Mouse (Mus musculus) frontal cortex, postnatal 14 days (tissue): ENCODE results near the gene Tmx2.
"Not testable (repeated sequence)": the region's sequence is repeated elsewhere in the genome, so short reads cannot be mapped to it uniquely, and the experiment has no call there.

Experiments
- DNase-seq, 2 experiments: peaks; one replicate each; pipeline ENCODE4 v3.0.0; 2022; ENCODE audit warnings: low spot score in 2 of 2

The Tmx2 gene

DNA sequence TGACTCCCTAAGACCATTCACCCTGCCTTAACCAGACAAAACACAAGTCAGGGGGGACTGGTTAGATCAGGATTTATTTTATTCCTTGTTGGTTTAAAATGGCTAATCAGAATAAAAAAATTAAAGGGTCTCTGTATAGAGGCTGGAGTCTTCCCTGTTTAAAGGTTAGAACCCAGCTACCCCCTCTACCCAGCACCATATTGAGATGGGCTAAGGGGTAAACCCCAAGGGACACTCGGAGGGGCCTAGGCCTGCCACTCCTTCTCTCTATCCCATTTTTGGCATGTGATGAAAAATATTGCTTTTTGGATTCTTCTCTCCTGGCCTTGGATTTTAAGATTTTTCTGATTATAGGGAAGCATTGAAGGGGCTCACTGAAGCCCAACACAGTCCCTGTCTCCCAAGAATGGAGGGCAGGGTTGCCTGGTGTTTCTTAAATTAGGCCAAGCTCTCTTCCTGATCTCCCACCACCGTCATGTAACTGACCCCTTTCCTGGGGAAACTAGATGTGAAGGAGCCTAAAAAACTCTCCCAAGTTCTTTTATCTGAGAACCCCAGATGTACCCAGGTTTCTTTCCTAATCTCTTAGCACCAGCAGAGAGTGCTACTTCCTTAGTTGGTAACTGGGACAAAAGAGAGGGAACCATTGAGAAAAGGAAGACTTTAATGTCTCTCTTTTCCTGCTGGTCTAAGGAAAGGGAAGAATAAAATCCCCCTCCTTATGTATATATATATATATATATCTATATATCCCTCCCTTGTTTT, 9.3 kb upstream of the Tmx2 start:
- no peak for DNase-seq

DNA sequence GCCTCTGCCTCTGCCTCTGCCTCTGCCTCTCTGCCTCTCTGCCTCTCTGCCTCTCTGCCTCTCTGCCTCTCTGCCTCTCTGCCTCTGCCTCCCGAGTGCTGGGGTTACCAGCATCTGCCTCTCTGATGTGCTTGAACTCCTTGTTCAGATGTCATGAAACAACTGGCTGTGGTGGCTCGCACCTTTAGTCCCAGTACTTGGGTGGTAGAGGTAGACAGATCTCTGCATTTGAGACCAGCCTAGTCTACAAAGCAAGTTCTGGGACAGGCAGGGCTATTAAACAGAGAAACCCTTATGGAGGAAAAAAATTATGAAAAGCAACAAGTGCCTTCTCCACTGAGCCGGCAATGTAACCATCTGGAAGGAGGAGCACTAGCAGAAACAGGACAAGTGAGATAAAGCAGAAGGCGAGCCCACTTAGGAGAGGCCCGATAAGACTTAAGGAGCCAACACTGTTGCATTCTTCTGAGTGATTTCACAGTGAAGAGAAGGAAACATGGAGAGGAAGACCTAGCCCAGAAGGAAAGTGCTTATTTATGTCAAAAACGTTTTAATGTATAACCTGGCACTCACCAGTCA, 3.8 kb upstream of the Tmx2 start:
- no peak for DNase-seq

DNA sequence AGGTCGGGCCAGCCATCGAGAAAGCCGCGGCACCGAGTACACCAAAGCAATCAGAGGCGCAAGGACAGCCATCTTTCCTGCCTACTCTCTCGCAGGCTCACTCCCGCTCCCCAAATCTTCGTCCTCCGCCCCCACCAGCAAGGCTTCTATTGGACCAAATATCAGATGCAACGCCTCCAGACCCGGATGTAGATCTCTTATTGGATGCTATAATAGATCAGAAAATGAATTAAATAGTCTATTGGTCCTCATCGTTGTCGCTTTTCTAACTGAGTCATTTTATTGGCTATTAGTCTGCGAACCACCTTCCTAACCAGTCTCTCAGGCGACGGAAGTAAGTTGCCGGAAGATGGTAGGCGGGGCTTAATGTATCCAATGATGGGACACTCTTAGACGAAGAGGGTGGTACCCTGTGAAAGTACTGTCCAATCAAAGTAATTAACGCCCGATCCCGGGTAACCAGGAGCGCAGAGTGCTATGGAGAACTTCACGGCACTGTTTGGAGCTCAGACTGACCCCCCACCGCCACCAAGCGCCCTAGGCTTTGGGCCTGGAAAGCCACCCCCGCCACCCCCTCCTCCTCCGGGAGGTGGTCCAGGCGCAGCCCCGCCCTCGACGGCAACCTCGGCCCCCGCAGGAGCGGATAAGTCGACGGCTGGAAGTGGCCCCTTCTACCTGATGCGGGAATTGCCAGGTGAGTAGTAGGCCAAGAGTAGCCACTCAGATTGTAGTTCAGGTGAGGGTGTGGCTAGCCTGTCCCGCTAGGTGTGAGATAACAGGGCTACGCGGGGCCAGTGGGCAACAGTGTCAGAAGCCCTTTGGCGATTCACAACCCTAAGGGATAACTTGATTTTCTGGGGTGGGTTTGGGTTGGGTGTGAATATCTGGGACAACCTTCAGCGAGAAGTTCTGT, 716 bp downstream of the Tmx2 start, which contains the start of the genes Gm28635 and Med19:
Gene Gm28635, minus strand, starts transcription at position 74 of the 913 bp plus-strand sequence.
Gene Med19, plus strand, starts transcription at position 435 of the 913 bp plus-strand sequence.
- peak; percentile 88 to 95 for DNase-seq

DNA sequence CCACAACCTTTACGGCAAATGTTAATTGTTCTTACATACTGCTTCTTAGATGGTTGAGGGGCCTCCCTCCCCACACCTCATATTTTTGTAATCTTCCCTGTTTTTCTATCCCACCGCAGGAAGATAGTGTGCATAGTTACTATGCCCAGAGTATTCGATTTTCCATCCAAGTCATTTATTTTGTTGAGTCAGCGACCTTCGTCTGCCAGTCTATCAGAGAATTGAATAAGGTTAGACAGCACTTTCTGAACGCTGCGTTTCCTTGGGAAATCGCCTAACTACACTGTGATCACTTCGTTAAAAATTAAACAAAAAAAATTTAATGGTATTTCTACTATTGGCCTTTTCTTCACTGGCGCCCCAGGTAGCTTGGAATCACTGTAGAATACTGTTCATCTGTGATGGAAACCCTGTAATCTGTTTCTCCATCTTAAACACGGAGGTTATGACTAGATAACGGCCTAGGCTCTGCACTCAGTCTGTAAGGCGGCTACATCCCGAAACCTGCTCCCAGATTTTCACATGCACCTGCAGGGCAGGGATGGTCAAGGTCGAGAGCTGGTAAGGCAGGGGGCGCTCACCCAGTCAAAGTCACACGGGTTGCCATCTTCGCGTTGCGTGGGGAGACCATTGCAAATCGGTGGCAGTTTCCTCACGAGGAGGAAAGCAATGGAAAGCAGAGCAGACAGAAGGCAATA, 1.5 kb downstream of the Tmx2 start:
- DNase-seq: no peak

DNA sequence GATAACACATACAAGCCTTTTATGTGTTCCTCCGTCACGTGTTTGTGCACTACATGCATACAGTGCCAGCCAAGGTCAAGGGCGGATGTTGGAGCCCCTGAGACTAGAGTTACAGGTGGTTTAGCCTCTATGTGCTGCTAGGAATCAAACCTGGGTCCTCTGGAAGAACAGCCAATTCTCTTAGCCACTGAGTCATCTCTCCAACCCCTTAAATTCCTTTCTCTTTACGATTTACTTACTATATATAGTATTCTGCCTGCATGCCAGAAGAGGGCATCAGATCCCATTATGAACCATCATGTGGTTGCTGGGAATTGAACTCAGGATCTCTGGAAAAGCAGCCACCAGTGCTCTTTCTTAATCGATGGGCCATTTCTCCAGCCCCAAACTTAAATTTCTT, 7.4 kb downstream of the Tmx2 start:
- DNase-seq: not testable (repeated sequence)

DNA sequence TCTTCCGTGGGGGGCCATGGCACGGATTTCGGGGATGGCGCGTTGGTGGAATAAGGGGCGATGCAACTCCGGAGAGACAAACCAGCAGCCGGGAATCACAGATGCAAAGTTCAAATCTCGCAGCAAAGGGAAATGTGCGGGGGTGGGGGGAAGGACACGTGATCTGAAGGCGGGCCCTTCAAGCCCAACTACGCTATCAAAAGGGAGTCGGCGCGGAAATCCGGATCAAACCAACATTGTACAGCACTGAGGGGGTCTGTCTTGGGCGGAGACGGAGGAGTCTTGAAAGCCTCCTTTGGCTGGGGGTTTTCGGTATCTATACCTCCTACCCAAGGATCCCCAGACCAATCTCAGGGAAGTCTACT, 8.4 kb downstream of the Tmx2 start, which contains the start of gene Selenoh:
Gene Selenoh, minus strand, starts transcription at position 202 of the 365 bp plus-strand sequence.
- peak; percentile 87 for DNase-seq

DNA sequence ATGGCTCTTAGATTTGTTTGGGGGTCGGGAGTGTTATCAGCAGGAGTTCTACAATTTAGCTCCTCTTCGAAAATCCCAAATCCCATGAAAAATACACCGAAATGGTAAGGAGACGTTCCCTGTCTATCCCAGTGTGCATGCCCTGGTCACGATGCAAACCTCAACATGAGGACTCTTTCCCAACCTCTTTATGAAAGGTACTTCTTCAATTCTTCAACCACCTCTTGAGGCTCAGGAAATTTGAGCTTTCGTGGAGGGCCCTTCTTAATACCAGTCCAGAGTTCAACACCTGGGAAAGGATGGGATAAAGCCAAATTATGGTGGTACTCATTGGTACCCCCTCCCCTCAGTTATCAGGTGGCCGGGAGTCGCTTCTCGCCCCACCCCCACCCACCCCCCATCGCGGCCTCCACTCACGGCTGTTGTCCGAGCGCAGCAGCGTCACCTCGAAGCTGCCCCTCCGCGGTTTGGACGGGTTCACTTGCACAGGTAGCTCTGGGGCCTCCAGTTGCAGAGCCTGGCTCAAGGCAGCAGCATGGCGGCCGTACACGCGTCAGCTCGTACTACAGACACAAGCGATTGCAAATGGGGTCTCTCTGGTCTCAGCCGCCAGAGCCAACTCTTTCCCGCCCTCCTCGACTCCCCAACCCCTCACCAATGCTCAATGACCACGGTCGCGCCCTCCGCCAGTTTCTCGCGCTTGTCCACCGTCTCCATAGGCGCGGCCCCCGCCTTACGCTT, 8.9 kb downstream of the Tmx2 start:
- DNase-seq: no peak

DNA sequence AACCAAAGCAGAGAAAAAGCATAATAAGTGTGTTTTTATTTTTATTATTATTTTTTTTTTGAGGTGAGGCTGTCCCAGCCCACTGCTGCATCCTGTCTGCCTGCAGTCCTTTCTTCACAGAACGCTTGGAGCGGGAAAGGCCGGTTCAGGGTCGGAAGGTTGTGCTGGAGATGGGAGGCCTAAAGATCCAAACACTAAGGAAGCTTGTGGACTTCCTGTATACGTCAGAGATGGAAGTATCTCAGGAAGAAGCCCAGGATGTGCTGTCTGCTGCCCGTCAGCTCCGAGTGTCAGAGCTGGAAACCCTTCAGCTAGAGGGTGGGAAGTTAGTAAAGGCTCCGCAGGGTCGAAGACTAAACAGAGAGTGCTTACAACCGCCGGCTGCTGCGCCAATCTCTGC, 12.9 kb downstream of the Tmx2 start:
- DNase-seq: no peak

DNA sequence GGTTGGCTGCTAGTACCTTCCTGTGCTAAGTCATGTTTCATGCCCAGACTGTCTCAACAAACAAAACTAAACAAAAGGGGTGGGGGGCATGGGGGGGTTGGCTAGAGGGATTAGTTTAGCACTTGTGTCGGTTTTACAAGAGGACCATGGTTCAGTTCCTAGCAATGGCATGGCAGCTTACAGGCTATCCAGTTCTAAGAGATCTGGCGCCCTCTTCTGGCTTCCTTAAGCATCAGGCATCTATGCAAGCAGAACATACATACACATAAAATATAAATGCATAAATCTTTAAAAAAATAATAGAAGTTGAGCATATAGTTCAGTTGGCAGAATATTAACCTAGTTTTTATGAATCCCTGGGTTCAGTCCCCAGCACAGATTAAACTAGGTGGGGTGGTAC, 16.1 kb downstream of the Tmx2 start:
- DNase-seq: no peak

DNA sequence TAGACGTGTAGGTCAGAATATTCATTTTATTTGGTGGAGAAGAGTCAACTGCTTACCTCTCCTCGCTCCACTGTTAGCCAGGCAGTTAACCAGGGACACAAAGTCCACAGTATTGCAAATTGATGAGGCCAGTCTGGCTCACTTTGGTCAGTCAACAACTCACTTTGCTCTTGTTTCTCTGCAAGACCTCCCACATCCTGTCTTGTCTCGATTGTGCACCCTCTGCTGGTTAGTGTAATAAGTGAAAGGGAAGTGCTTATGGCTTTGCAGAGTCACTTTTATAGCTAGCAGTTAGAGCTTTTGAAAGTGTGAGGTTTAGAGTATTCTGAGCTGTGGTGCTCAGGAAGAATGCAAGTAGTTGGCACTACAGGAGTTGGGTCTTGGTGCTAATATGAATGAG, 18.7 kb downstream of the Tmx2 start:
- DNase-seq: no peak

DNA sequence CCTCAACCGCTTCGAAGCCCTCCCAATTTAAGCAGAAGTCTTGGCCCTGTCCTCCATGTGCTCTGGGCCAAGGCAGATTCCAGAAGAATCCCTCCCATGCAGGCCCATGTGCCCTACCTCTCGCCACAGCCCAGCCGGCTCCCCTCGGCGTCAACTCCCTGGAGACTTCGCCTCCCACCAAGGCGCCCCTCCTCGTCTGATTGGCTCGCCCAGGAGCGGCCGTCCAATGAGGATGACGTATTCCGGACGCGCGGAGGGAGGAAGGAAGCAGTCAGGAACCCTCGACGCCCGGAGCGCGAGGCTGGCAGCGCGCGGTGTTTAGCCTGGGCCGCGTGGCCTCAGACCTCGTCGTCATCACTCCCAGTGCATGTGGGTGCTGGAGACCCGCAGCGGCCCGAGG, 20.1 kb downstream of the Tmx2 start, which contains the start of gene Btbd18:
Gene Btbd18, plus strand, starts transcription at position 274 of the 400 bp plus-strand sequence.
- DNase-seq: no peak

DNA sequence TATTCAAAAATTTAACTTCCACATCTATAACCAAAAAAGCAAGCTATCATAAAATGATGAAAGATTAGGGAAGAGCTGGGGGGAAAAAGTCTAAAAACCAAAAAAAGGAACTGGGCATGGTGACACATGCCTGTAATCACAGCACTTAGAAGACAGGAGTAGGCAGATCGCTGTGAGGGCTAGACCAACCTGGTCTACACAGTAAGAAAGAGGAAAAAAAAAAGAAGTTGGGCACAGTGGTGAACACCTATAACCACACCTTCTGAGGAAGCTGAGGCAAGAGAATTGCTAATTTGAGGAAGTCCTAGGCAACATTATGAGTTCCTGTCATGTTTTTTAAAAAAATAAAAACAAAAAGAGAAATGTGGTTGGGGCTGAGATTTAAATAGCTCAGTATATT, 23.1 kb downstream of the Tmx2 start:
- no peak for DNase-seq

DNA sequence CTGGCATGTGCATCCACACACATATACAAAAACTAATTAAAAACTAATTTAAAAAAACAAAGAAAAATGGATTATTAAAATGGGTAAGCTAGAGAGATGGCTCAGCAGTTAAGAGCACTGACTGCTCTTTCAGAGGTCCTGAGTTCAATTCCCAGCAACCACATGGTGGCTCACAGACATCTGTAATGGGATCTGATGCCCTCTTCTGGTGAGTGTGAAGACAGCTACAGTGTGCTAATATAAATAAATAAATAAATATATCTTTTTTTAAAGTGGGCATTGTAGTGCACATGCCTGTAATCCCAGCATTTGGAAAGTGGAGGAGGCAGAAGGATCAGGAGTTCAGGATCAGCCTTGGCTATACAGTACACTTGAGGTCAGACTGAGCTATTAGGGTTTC, 25.6 kb downstream of the Tmx2 start:
- no peak for DNase-seq

DNA sequence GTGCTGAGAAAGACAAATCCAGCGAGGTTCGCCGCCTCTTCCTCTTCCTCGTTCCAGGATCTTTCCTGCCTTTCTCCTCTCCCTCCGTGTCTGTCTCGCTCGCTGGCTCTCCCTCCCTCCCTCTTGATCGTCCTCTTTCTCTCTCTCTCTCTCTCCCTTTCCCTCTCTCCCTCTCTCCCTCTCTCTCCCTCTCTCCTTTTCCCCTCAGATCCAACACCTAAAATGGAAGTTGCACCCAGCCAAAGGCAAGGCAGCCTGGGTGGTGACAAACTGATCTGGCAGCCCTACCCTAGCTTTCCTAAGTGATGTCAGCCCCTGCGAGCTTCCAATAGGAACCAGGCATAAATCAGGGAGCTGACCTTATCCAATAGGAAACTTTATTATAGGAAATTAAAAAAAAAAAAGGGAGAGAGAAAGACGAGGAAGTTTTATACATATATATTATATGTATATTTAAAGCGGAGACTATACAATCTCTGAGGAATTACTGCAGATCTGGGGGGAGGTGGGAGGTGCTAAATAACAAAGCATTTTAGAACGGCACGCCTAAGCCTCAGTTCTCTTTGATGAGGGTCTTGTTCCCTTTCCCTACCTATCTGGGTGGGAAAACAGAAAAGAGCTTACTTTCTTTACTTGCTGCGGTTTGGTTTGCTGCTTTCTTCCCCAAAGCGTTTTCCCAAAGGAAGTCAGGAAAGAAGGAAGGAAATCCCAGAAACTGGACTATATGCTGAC, 28.3 kb downstream of the Tmx2 start, which contains the start of gene Ctnnd1:
Gene Ctnnd1, minus strand, starts transcription at position 302 of the 732 bp plus-strand sequence.
- peak; percentile 75 to 82 for DNase-seq

DNA sequence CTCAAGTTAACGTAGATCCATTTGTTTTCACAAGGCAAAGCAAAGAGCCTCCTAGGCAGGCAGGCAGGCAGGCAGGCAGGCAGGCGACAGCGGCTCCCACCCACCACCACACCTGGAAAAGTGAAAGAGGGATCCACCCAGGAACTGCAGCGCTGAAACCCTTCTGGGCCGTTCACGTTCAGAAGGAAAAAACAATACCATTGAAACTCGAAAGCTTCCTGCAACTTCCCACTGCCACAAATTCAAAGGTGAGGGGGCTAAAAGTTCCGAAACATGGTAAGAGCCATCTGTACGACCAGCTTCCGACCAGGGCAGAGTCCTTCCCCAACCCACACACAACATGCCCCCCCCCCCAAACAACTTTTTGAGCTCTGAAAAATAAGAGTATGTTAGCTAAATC, 29.3 kb downstream of the Tmx2 start:
- no peak for DNase-seq

DNA sequence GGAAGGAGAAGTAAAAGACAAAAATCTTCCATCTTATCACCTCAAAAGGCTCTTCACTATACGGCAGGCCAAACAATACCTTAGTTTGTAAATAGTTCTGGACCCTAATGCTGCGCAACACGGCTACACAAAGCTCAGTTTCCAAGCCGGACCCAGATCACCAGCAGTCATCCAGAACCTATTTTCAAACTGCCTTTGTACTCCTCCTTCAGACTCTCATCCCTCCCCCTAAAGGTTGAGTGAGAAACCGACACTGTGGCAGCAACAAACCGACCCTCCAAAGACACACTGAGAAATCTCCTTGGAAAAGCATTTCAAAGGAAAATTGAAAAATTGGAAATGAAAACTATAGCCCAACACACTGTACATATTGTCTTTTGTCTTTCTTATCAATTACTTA, 30.6 kb downstream of the Tmx2 start:
- DNase-seq: no peak

DNA sequence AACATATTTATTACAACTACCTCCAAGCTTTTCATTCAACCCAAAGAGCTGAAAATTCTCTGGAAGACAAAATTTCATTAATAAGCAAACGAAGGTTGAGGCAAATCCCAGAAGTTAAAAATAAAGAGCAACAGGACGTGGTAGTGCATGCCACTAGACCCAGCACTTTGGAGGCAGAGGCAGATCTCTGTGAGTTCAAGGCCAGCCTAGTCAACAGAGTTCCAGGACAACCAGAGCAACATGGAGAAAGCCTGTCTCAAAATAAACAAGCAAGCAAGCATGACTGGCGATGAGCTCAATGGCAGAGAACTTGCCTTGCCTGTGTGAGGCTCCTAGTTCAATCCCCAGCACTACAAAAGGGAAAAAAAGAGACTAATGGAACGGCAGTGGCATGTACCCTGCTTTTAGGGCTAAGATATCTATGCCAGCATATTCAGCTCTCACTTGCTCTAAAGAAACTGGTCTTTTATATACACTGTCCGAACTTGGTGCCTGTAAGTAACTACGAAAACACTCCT, 31.8 kb downstream of the Tmx2 start:
- no peak for DNase-seq

DNA sequence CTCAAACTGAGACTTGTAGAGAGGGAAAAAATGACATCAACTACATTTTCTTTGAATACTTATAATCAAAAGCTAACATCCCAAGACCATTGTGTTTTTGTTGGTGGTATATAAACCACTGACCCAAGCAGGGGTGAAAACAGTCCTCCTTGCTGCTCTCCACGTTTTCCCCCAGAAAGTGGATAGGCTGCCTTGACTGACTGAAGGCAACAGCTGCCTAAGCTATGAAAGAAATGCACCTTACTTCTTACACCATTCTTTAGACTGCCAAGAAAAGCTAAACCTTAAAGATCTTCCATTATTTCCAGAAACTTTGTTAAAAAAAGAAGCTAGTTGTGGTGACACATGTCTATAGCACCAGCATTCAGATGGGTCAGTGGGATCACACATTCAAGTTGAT, 32.8 kb downstream of the Tmx2 start:
- no peak for DNase-seq

DNA sequence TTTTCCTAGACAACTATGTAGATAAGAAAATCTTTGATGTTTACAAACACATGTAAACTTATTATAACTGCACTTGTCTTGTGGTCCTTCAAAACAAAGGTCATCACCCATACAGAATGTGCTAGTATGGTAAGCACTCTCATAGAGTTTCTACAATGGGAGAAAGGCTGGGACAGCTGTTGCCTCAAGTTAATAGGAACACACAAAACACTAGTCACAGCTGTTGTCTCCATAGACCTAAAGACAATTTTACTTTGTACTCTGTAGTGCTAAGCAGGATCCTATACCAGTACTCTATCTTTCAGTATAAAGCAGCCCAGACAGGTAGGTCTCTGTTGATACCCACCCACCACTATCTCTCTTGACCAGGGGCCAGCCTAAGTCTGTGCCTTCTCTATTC, 38.1 kb downstream of the Tmx2 start:
- DNase-seq: no peak
